Mouse (Mus musculus) forebrain, embryonic 15.5 days (tissue): Measurements from ENCODE around the gene Frmd4b. TPM values are rescaled to one million over a fixed set of nuclear protein-coding genes. Genes with fewer than 3 reads are reported as not detected.

ENCODE experiments used
- ATAC-seq: fragments of 200-750 bp; cut with Nextera tagmentation; replicated peaks from 2 replicates; pipeline ENCODE4 v1.8.0; 2017; ENCODE audit warnings: mild to moderate bottlenecking, moderate TSS enrichment, moderate library complexity
- H3K27ac ChIP-seq: fragments of 300-500 bp; sonication (generic); replicated peaks from 2 replicates; pipeline ENCODE4 v1.5.1; 2015; ENCODE audit warnings: mild to moderate bottlenecking, inconsistent platforms
- H3K27me3 ChIP-seq: fragments of 300-500 bp; sonication (generic); 2 replicates; pipeline ENCODE4 v1.6.1; 2015; ENCODE audit warnings: inconsistent platforms
- H3K36me3 ChIP-seq: fragments of 300-500 bp; sonication (generic); 2 replicates; pipeline ENCODE4 v1.6.1; 2015; ENCODE audit warnings: mild to moderate bottlenecking, inconsistent platforms
- H3K4me1 ChIP-seq: fragments of 300-500 bp; sonication (generic); 2 replicates; pipeline ENCODE4 v1.6.1; 2015; ENCODE audit warnings: inconsistent platforms
- H3K4me2 ChIP-seq: fragments of 300-500 bp; sonication (generic); replicated peaks from 2 replicates; pipeline ENCODE4 v1.6.1; 2015; ENCODE audit warnings: mild to moderate bottlenecking, inconsistent platforms
- H3K4me3 ChIP-seq: fragments of 300-500 bp; sonication (generic); 2 replicates; pipeline ENCODE4 v1.5.1; 2015; ENCODE audit warnings: mild to moderate bottlenecking, inconsistent platforms
- H3K9ac ChIP-seq: fragments of 300-500 bp; sonication (generic); replicated peaks from 2 replicates; pipeline ENCODE4 v1.6.1; 2015; ENCODE audit warnings: mild to moderate bottlenecking, inconsistent platforms
- H3K9me3 ChIP-seq: fragments of 300-500 bp; sonication (generic); 2 replicates; pipeline ENCODE4 v1.6.1; 2016; ENCODE audit warnings: inconsistent platforms
- WGBS: fragments of 180-500 bp; shearing (Covaris S2); methylation state at CpG from one replicate; pipeline ENCODE4 v1.1.7; 2015; ENCODE audit warnings: mixed read lengths; 5-methylcytosine and 5-hydroxymethylcytosine counted together
- polyA plus RNA-seq: library from polyadenylated mRNA; unstranded; fragments of >200 nt; fragmentation: Nextera tagmentation; extraction: Ambion mirVana; gene quantifications from 2 replicates; pipeline ENCODE4 v1.2.1, GENCODE M21; 2015

Frmd4b gene
- polyA plus RNA-seq, 1 experiment from 2014 or later = 49.0 TPM

DNA sequence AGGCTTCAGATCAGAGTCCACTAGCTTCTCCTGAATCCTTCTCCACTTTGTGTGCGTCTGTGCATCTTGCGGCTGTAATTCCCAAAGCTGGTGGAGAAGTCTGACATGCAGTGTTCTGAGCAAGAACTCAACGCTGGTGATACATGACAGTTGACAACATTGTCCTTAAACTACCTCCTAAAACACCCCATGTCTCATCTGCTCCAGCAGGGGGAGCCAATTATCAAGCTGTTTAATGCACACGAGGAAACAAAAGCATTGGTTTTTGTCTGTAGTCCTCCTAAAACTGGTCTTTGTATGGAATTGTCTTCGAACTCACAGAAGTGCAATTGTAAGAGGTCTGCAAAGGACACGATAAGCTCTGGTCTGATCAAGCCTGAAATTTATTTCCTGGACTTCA, 366.4 kb downstream of the Frmd4b start:
- no peak overlapping the region for H3K9ac ChIP-seq
- H3K27ac ChIP-seq = no peak overlapping the region
- H3K36me3 ChIP-seq = no peaks in the 10 kb centered on the region
- ATAC-seq = no peak
- no peaks in the 10 kb centered on the region for H3K4me1 ChIP-seq
- H3K27me3 ChIP-seq = no peaks in the 10 kb centered on the region
- WGBS = 43% methylated on average over 6 of the region's 6 CpGs
- H3K4me3 ChIP-seq = no peak overlapping the region
- H3K4me2 ChIP-seq = no peak overlapping the region
- H3K9me3 ChIP-seq = no peaks in the 10 kb centered on the region

DNA sequence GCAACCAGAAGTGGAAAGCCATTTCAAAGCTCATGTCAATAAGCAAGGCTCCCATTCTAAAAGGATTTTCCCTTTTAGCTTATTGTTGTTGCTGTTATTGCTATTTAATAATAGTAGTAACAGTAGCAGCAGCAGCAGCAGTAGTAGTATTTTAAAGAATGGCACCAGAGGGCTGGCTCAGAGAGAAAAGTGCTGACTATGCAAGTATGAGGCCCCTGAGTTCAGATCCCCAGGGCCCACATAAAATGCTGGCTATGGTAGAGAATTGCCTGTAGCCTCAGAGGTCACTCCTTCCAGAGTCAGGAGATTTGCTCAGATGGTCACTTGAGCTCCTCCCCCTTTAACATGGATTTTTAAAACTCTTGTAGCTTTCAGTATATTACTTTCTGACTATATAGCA, 372.1 kb downstream of the Frmd4b start:
- no peak for ATAC-seq
- H3K4me3 ChIP-seq = no peak overlapping the region
- H3K27ac ChIP-seq = no peak overlapping the region
- H3K9me3 ChIP-seq = no peaks in the 10 kb centered on the region
- no peak overlapping the region for H3K4me2 ChIP-seq
- H3K9ac ChIP-seq = no peak overlapping the region
- no peaks in the 10 kb centered on the region for H3K36me3 ChIP-seq
- H3K27me3 ChIP-seq = no peaks in the 10 kb centered on the region
- H3K4me1 ChIP-seq = no peaks in the 10 kb centered on the region

DNA sequence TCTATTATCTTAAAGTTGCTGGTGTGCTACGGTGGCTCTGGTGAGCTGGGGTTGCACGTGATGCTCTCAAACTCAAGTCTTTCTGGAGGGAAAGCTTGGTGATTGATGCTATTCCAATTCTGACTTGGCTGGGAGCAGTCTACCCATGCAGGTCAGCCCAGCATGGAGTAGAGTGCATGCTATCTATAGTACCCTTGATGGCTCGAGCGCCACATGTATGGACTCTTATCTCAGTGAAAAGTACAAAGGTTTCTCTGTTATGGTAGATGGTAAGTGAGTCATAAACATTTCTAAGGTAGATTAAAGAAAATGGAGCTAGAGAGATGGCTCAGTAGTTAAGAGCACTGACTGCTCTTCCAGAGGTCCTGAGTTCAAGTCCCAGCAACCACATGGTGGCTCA, 374.8 kb downstream of the Frmd4b start:
- ATAC-seq = no peak
- Histone ChIP-seq H3K9ac (no peak overlapping the region), H3K4me3 (no peak overlapping the region), H3K27me3 (no peaks in the 10 kb centered on the region), H3K36me3 (no peaks in the 10 kb centered on the region), H3K9me3 (no peaks in the 10 kb centered on the region), H3K4me2 (no peak overlapping the region), H3K4me1 (no peaks in the 10 kb centered on the region), H3K27ac (no peak overlapping the region)
- WGBS = 90% methylated on average over 4 of the region's 4 CpGs

GRCm38 (mm10) chr6:97240092-97240491, 377.2 kb downstream of the Frmd4b start:
- Histone ChIP-seq H3K4me3 (no peak overlapping the region), H3K9ac (no peak overlapping the region), H3K4me2 (no peak overlapping the region), H3K36me3 (no peaks in the 10 kb centered on the region), H3K27me3 (no peaks in the 10 kb centered on the region), H3K9me3 (no peaks in the 10 kb centered on the region), H3K4me1 (no peaks in the 10 kb centered on the region), H3K27ac (no peak overlapping the region)
- WGBS = 78% methylated on average over 5 of the region's 5 CpGs
- ATAC-seq = no peak

- Histone ChIP-seq H3K27ac (no peak overlapping the region), H3K4me1 (no peaks in the 10 kb centered on the region), H3K27me3 (no peaks in the 10 kb centered on the region), H3K9ac (no peak overlapping the region), H3K36me3 (0 out of 2 replicates have a peak, but pooled peaks cover 2% of the 10 kb centered on the region), H3K9me3 (no peaks in the 10 kb centered on the region), H3K4me3 (no peak overlapping the region), H3K4me2 (no peak overlapping the region)
- WGBS = 97% methylated on average over 6 of the region's 6 CpGs
- no peak for ATAC-seq
Measured at GRCm38 (mm10) chr6:97239360-97239759, 378.0 kb downstream of the Frmd4b start.

Other genes with a start within 250 kb of the Frmd4b start
- gene Mitf, start 189.5 kb upstream of the Frmd4b start, polyA plus RNA-seq = 0.96 and 1.9 TPM in 2 replicates